Mouse (Mus musculus): ENCODE data around the gene Npsr1.

DNA sequence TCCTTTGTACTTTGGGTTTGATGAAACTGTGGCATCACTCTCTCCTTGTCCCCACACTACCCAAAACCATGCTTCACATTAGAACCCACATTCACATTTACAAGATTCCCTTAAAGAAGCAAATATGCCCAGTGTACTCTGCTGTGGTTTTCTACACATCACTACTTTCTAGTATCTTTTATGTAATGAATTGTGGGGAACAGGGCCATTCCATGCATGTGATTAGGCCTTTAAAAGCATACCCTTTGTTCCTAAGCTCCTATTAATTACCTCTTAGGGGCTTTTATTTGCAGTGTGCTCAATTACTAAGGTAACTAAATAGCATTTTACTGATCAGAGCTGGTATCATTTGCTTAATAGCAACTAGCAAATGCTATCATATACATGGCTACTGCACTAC, 149.8 kb downstream of the Npsr1 start:
- TF ChIP-seq CTCF (IDR thresholded peaks at IDR 0.05; ENCODE audit: low read depth) (no peak), EP300 (optimal IDR thresholded peaks at IDR 0.05) (no peak)

All from stomach, postnatal 0 days (tissue).